Mouse (Mus musculus): ENCODE measurements around the gene Otud4.
"Not testable (repeated sequence)": the region's sequence is repeated elsewhere in the genome, so short reads cannot be mapped to it uniquely, and the experiment has no call there.

Gene Otud4

DNA sequence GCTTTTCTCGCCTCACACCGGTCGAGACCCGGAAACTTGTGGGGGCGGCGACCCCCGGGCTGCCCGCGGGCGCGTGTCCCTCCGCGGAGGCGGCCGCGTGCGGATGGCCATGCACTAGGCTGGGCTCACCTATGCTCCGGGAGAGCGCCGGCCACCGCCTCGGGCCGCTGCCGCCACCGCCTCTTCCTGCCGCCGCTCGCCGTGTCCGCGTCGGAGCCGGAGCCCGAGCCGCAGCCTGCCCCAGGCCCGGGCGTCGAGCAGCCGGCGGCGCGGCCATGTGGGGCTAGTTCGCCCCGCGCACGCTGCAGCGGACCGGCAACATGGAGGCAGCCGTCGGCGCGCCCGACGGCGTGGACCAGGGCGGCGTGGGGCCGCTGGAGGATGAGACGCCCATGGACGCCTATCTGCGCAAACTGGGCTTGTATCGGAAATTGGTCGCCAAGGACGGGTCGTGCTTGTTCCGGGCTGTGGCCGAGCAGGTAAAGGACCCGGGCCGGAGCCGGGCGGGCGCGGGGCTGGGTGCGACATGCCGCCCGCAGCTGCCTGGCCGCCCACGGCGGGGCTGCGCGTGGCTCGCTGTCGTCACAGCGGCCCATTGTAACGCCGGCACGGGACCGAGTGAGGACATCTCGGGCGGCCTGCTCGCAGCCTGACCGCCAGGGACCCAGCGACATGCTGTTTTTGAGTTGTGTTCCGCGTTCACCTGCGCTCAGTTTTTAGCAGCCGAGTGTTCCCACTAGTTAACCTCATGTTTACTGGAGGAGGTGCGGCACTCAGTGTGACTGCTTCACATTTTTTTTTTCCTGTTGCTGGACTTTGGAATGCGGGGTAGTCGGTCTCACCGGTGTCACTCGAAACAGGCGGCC, at the start of gene Otud4:
TSS of gene Otud4 (plus strand) at position 33 of the 866 bp plus-strand sequence.
- peak; percentile 44 for DNase-seq (ENCODE audit: low spot score)

DNA sequence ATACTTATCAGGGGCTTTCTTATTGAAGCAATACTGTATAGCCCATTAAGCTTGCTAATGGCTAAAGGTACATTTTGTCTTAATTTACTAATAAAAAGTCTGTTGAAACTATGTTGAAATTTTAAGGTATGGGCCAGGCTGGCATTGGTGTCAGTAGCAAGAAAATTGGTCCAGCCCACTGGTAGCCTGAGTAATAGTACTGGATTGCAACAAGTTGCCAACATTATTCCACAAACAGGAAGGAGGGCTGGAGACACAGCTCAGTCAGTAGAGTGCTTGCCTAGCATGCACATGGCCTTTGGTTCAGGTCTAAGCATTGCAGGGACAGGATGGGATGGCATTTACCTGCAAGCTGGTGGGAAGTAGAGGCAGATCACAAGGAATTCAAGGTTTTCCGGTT, 38.5 kb upstream of the Otud4 start:
- DNase-seq (ENCODE audit: low spot score): no peak

GRCm38 (mm10) chr8:79603204-79603603, 36.2 kb upstream of the Otud4 start:
- not testable (repeated sequence) for DNase-seq (ENCODE audit: low spot score)

- no peak for DNase-seq (ENCODE audit: low spot score)
These were observed 33.2 kb upstream of the Otud4 start for GRCm38 (mm10) chr8:79606225-79606624.

- DNase-seq (ENCODE audit: low spot score): no peak
These were observed 32.6 kb upstream of the Otud4 start for GRCm38 (mm10) chr8:79606751-79607300.

- no peak for DNase-seq (ENCODE audit: low spot score)
These were observed 30.7 kb upstream of the Otud4 start for GRCm38 (mm10) chr8:79608701-79609100.

- no peak for DNase-seq (ENCODE audit: low spot score)
These were observed 29.1 kb upstream of the Otud4 start for GRCm38 (mm10) chr8:79610268-79610667.

DNA sequence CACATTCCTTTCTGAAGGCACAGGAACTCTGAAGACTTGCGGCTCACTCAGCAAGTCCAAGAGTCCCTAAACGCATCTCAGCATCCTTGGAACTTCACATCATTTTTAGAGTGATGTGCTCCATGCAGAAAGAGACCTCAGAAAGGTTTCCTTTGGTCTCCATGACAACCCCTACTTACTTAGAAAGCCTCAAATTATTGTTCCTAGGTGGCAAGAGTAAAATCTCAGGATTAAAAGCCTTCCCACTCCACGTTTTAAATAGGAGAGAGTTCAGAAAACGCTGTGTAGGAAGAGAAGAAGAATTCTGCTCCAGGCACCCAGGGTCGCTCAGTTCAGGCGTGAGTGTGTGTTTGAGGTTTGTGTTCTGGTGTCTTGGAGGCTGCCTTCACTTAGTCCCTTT, 27.1 kb upstream of the Otud4 start:
- DNase-seq (ENCODE audit: low spot score): no peak

DNA sequence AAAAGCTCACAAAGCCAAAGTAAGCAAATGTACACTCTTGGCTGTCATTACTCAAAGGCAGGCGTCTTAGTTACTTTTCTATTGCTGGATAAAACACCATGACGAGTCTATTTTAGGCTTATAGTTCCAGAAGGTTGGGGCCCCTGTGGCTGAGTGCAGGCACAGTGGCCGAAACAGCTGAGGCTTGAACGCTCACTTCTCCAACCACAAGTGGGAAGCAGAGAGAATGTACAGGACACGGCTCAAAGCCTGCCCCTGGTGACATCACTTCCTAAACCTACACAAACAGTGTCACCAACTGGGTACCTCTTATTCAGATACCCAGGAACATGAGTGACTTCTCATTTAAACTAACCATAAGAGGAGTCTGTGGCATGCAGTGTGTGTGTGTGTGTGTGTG, 26.5 kb upstream of the Otud4 start:
- no peak for DNase-seq (ENCODE audit: low spot score)

- DNase-seq (ENCODE audit: low spot score): no peak
These were observed 23.6 kb upstream of the Otud4 start for GRCm38 (mm10) chr8:79615741-79616350.

- DNase-seq (ENCODE audit: low spot score): no peak
These were observed 20.5 kb upstream of the Otud4 start for GRCm38 (mm10) chr8:79618906-79619305.

DNA sequence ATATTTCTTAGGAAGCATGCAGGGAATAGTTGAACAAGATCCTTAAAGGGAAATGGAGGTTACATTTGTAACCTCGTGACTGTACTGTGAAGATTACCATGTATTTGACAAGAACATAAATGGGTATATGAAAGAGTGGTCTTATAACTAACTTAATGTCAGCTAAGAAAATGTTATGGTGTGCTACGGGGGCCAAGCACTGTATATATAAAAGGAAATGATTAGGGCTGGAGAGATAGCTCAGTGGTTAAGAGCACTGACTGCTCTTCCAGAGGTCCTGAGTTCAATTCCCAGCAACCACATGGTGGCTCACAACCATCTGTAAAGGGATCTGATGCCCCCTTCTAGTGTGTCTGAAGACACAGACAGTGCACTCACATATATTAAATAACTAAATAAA, 20.1 kb upstream of the Otud4 start:
- DNase-seq (ENCODE audit: low spot score): no peak

GRCm38 (mm10) chr8:79620000-79620399, 19.4 kb upstream of the Otud4 start:
- DNase-seq (ENCODE audit: low spot score): no peak

DNA sequence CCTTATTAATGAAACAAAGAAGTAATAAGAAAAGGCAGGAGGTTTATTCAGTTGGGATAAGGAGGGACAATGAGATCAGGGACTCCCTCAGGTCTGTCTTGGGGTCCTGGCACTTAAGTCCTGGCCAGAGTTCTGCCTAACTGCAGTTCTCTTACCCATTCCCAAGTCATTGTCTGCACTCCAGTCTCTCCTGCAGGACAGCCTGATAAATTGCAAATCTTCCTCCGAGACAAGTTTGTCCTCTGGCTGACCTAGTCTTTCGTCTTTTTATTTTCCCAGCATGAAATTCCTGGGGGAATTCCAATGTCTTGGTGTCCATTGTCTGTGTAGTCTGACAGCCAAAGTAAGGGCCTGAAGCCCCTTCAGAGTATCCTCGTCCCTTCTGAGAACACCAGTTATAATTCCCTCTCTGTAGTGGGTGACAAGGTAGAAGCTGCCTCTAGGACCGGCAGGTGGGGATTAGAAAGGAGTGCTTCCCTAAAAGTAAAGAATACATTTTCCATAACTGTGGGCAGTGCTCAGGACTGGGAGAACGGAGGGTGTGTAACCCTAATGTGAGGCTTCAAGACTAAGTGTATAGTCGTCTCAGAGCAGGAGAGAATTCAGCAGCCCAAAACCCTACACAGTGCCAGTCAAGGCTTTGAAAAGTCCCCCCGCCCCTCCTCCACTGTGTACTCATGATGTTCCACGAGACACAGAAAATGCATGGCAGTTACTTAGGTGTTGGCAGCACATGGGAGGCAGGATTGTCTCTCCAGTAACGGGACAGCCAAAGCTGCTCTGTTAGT, 18.7 kb upstream of the Otud4 start:
- no peak for DNase-seq (ENCODE audit: low spot score)

DNA sequence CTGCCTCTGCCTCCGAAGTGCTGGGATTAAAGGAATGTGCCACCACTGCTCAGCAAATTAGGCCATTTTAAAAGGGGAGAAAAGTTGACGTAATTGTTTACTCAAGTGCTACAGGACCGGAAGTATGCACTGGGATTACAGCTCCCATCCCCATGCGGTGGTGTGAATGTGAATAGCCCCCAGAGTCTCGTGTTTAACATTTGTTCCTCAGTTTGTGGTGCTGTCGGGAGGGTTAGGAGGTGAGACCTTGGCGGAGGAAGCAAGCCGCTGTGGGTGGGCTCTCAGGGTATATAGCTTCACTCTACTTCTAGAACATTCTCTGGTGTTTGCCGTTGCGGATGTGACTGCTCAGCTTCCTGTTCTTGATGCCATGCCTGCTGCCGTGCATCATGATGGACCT, 17.1 kb upstream of the Otud4 start:
- no peak for DNase-seq (ENCODE audit: low spot score)

- DNase-seq (ENCODE audit: low spot score): no peak
These were observed 16.1 kb upstream of the Otud4 start for GRCm38 (mm10) chr8:79623351-79623750.

DNA sequence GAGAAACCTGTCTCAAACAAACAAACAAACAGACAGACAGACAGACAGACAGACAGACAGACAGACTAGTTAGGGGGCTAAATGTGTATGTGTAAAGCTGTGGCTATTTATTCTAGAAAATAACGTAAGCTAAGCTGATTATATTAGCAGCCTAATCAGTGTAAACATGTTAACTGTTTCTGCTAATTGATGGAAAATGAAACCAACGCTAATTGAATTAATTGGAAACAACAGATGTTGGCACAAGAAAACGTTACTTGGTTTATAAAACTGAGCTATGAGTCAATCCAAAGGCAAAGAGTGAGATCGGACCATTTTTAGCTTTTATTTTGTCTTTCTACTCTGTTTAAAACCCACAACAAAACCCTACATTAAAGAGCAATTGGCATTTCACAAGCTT, 15.0 kb upstream of the Otud4 start:
- DNase-seq (ENCODE audit: low spot score): no peak

GRCm38 (mm10) chr8:79626213-79626612, 13.2 kb upstream of the Otud4 start:
- no peak for DNase-seq (ENCODE audit: low spot score)

GRCm38 (mm10) chr8:79635491-79635890, 3.9 kb upstream of the Otud4 start:
- no peak for DNase-seq (ENCODE audit: low spot score)

DNA sequence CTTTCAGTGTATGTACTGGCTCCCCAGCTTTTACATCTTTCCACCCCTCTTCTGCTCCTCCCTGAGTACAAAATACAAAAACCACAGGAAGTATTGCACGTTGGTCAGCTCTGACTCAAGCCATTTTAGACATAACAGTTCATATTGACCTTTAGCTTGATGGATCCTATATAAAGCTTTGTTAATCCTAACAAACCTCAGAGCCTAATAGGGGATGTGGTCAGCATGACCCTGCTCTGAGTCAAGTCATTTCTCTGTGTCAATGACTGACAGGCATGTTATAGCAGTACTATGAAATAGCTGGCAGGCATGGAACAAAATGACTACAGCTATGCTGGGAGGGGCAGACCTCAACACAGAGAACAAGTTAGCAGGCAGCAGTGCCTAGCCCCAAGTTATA, 3.3 kb upstream of the Otud4 start:
- DNase-seq (ENCODE audit: low spot score): no peak

DNA sequence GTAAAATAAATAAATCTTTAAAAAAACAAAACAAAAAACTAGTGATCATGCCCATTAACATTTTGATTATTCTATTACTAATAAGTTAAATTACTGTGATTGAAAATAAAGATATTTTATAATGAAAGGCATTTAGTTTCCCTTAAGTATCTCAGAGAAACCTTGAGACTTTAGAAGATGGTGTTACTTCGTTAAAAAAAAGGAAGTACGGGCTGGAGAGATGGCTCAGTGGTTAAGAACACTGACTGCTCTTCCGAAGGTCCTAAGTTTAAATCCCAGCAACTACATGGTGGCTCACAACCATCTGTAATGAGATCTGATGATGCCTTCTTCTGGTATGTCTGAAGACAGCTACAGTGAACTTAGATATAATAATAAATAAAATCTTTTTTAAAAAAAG, 2.2 kb upstream of the Otud4 start:
- DNase-seq (ENCODE audit: low spot score): no peak

DNA sequence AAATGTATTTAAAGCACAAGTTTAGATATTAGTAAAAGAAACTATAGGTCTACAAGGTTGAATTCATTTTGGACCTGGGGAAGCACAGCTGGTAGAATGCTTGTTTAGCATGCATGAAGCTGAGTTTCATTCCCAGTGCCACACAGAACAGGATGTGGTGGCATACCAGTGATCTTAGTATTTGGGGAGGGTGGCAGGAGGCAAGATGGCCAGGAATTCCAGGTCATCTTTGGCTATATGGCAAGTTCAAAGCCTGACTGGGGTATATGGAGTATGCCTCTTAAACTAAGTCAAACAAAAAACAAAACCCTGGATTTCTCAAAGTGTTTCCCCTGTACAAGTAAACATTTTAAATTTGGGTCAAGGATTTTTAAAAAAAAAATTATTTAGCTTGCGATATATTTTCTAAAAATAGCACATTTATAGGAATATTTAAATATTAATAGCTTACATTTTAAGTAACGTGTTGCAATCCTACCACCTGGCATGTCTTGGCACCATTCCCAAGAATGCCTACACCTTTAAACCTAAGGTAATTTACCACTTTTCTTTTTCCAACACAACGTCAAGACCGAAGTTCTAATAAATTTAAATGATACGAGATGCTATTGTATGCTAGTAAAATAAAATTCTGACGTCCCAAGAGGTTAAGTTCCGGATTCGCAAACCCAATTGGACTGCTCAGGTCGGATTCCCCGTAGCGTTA, 1.3 kb upstream of the Otud4 start:
- no peak for DNase-seq (ENCODE audit: low spot score)

All from c-Kit-positive CD71-positive TER-119-positive erythroid progenitor cells, embryonic 14.5 days (primary cell).